Mouse (Mus musculus): ENCODE data around the gene Secisbp2. TPM values are rescaled to one million over a fixed set of nuclear protein-coding genes. Genes with fewer than 3 reads are reported as not detected.

Secisbp2 gene
- polyA plus RNA-seq, 1 experiment from 2014 or later, result 29.5 TPM

DNA sequence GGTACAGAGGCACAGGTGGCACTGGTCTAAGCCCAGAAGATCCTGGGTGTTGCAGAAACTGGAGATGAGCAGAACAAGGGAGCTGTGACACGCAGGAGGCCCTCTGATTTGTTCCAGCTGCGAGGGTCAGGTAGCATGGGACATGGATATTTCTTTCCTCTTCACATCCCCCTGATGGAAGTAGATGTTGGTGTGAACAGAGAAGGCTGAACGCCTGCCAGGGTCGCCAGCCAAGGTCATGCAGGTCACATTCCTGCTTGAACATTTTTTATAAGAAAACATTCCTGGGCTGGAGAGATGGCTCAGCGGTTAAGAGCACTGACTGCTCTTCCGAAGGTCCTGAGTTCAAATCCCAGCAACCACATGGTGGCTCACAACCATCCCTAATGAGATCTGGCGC lies 75.9 kb downstream of the Secisbp2 start:
- no peak overlapping the region for H3K4me2 ChIP-seq (ENCODE audit: low read length)
- 92% methylated on average over 6 of the region's 7 CpGs for WGBS
- H3K27me3 ChIP-seq (replicated peaks; ENCODE audit: control insufficient read depth, insufficient read depth, low read length), result no peaks in the 10 kb centered on the region
- H3K9ac ChIP-seq (ENCODE audit: low read length), result no peak overlapping the region
- DNase-seq (ENCODE audit: low spot score) (no peak), ATAC-seq (no peak)
- H3K4me1 ChIP-seq (ENCODE audit: control insufficient read depth, insufficient read depth, low read length), result peaks cover 3% of the 10 kb centered on the region; the same call in 1 of the 2 replicates
- H3K36me3 ChIP-seq (ENCODE audit: control insufficient read depth, insufficient read depth, low read length), result no peaks in the 10 kb centered on the region
- H3K9me3 ChIP-seq (replicated peaks; ENCODE audit: control insufficient read depth, low read length), result no peaks in the 10 kb centered on the region
- H3K27ac ChIP-seq (ENCODE audit: low read depth, low read length), result no peak overlapping the region
- H3K4me3 ChIP-seq (ENCODE audit: low read depth, low read length), result no peak overlapping the region

DNA sequence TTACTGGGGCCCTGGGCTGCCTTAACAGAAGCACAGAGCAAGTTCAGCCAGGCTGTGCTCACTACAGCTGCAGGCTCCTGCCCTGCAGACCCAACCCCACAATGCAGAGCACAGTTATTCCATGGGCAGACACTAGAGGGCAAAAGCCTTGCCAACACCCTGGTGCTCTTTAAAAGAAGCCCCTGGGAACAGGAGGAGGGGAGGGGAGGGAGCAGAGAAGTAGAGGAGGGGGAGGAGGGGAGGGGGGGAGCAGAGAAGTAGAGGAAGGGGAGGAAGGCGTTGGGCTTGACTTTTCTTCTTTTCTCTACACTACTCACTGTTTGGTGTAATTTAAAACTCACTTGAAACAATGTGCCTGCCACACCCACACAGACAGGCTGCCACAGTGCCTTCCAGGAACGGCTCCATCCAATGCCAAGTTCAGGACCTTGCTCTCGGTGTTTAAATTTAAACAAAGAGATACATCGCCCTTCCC lies 78.4 kb downstream of the Secisbp2 start:
- no peaks in the 10 kb centered on the region for H3K9me3 ChIP-seq (replicated peaks; ENCODE audit: control insufficient read depth, low read length)
- H3K36me3 ChIP-seq (ENCODE audit: control insufficient read depth, insufficient read depth, low read length), result no peaks in the 10 kb centered on the region
- ATAC-seq, result peak; percentile 45
- H3K27ac ChIP-seq (ENCODE audit: low read depth, low read length), result no peak overlapping the region
- 11% methylated on average over 4 of the region's 4 CpGs for WGBS
- DNase-seq (ENCODE audit: low spot score), result peak; percentile 74
- H3K27me3 ChIP-seq (replicated peaks; ENCODE audit: control insufficient read depth, insufficient read depth, low read length), result no peaks in the 10 kb centered on the region
- H3K9ac ChIP-seq (ENCODE audit: low read length), result no peak overlapping the region
- H3K4me3 ChIP-seq (ENCODE audit: low read depth, low read length), result no peak overlapping the region
- H3K4me1 ChIP-seq (ENCODE audit: control insufficient read depth, insufficient read depth, low read length), result peaks cover 5% of the 10 kb centered on the region; the same call in 1 of the 2 replicates
- H3K4me2 ChIP-seq (ENCODE audit: low read length), result no peak overlapping the region

DNA sequence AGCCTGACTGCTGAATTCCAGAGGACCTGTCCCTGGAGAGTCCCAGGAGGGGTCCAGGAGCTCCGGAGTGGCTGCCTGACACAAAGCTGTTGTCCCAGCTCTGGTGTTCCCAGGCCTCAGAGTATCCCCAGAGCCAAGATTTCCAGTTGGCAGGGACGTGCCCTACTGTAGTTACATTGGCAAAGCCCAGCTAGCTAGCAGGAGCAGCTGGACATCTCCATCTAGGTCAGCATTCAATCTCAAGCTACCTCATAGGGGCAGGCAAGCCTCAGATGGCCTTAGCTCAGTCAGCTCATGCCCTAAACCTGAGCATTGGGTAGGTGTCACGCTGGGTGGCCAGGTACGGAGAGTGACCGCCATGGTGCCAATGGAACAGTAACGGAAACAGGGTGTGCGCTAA lies 80.0 kb downstream of the Secisbp2 start:
- Histone ChIP-seq H3K4me1 (ENCODE audit: control insufficient read depth, insufficient read depth, low read length) (peaks cover 5% of the 10 kb centered on the region; the same call in 1 of the 2 replicates), H3K27ac (ENCODE audit: low read depth, low read length) (no peak overlapping the region), H3K4me3 (ENCODE audit: low read depth, low read length) (no peak overlapping the region), H3K36me3 (ENCODE audit: control insufficient read depth, insufficient read depth, low read length) (no peaks in the 10 kb centered on the region), H3K9me3 (replicated peaks; ENCODE audit: control insufficient read depth, low read length) (no peaks in the 10 kb centered on the region), H3K9ac (ENCODE audit: low read length) (no peak overlapping the region), H3K4me2 (ENCODE audit: low read length) (no peak overlapping the region), H3K27me3 (replicated peaks; ENCODE audit: control insufficient read depth, insufficient read depth, low read length) (no peaks in the 10 kb centered on the region)
- no peak for ATAC-seq
- DNase-seq (ENCODE audit: low spot score), result no peak
- 92% methylated on average over 7 of the region's 7 CpGs for whole genome bisulfite sequencing

- peak; percentile 32; the same call in 1 of the 2 replicates for ATAC-seq
- Histone ChIP-seq H3K9ac (ENCODE audit: low read length) (no peak overlapping the region), H3K27ac (ENCODE audit: low read depth, low read length) (no peak overlapping the region), H3K36me3 (ENCODE audit: control insufficient read depth, insufficient read depth, low read length) (no peaks in the 10 kb centered on the region), H3K27me3 (replicated peaks; ENCODE audit: control insufficient read depth, insufficient read depth, low read length) (no peaks in the 10 kb centered on the region), H3K4me2 (ENCODE audit: low read length) (no peak overlapping the region), H3K4me3 (ENCODE audit: low read depth, low read length) (no peak overlapping the region), H3K9me3 (replicated peaks; ENCODE audit: control insufficient read depth, low read length) (no peaks in the 10 kb centered on the region), H3K4me1 (ENCODE audit: control insufficient read depth, insufficient read depth, low read length) (peaks cover 5% of the 10 kb centered on the region; the same call in 1 of the 2 replicates)
- no peak for DNase-seq (ENCODE audit: low spot score)
- 48% methylated on average over 14 of the region's 14 CpGs for WGBS
Measured at GRCm38 (mm10) chr13:51732097-51732664, 80.7 kb downstream of the Secisbp2 start.

Other genes with a start within 250 kb of the Secisbp2 start
- gene S1pr3, start 243.1 kb upstream of the Secisbp2 start, polyA plus RNA-seq (2014; fragmentation: Nextera tagmentation; extraction: Ambion mirVana), result 10.3 and 12.3 TPM in 2 replicates
- 4.3 and 5.4 TPM in 2 replicates for gene Shc3, start 82.3 kb upstream of the Secisbp2 start, polyA plus RNA-seq (2014; fragmentation: Nextera tagmentation; extraction: Ambion mirVana)
- 147 and 215 TPM in 2 replicates for gene Cks2, start 6.5 kb upstream of the Secisbp2 start, polyA plus RNA-seq (2014; fragmentation: Nextera tagmentation; extraction: Ambion mirVana)
- 12.7 and 22.1 TPM in 2 replicates for gene Sema4d, start 142.1 kb downstream of the Secisbp2 start, polyA plus RNA-seq (2014; fragmentation: Nextera tagmentation; extraction: Ambion mirVana)
- gene Gadd45g, start 195.0 kb downstream of the Secisbp2 start, polyA plus RNA-seq (2014; fragmentation: Nextera tagmentation; extraction: Ambion mirVana), result 112 and 132 TPM in 2 replicates